Mouse (Mus musculus): ENCODE results near the gene Psmb3. TPM values are rescaled to one million over a fixed set of nuclear protein-coding genes. Genes with fewer than 3 reads are reported as not detected.
"Not testable (repeated sequence)": the region's sequence is repeated elsewhere in the genome, so short reads cannot be mapped to it uniquely, and the experiment has no call there.

Gene Psmb3
- polyA plus RNA-seq, 1 experiment from 2014 or later, result 475 TPM

GRCm38 (mm10) chr11:97734810-97735209 lies 31.6 kb downstream of the Psmb3 start:
- ATAC-seq (replicated peaks; ENCODE audit: low FRiP score); H3K9me3 ChIP-seq (replicated peaks); H3K4me3 ChIP-seq (replicated peaks); H3K27ac ChIP-seq; H3K9ac ChIP-seq; H3K4me2 ChIP-seq; H3K27me3 ChIP-seq: not testable (repeated sequence)
- peaks cover 12% of the 10 kb centered on the region for H3K4me1 ChIP-seq
- 83% methylated on average over 5 of the region's 5 CpGs for WGBS
- H3K36me3 ChIP-seq, result peaks cover 33% of the 10 kb centered on the region

- no peak overlapping the region for H3K4me3 ChIP-seq (replicated peaks)
- no peaks in the 10 kb centered on the region for H3K9me3 ChIP-seq (replicated peaks)
- no peaks in the 10 kb centered on the region for H3K27me3 ChIP-seq
- 88% methylated on average over 5 of the region's 5 CpGs for whole genome bisulfite sequencing
- H3K27ac ChIP-seq, result no peak overlapping the region
- ATAC-seq (replicated peaks; ENCODE audit: low FRiP score), result no peak
- peaks cover 26% of the 10 kb centered on the region for H3K4me1 ChIP-seq
- no peak overlapping the region for H3K9ac ChIP-seq
- H3K36me3 ChIP-seq, result peaks cover 18% of the 10 kb centered on the region
- H3K4me2 ChIP-seq, result no peak overlapping the region
Measured at GRCm38 (mm10) chr11:97736645-97737044, 33.4 kb downstream of the Psmb3 start.

GRCm38 (mm10) chr11:97737600-97737999 lies 34.4 kb downstream of the Psmb3 start:
- H3K36me3 ChIP-seq, result peaks cover 8% of the 10 kb centered on the region; the same call in 1 of the 2 replicates
- peaks cover 33% of the 10 kb centered on the region for H3K4me1 ChIP-seq
- WGBS, result 71% methylated on average over 4 of the region's 4 CpGs
- H3K27ac ChIP-seq, result 0 out of 2 replicates have a peak overlapping the region, but pooled peaks have one; percentile 9
- H3K9me3 ChIP-seq (replicated peaks), result no peaks in the 10 kb centered on the region
- no peak overlapping the region for H3K4me2 ChIP-seq
- ATAC-seq (replicated peaks; ENCODE audit: low FRiP score), result no peak
- H3K4me3 ChIP-seq (replicated peaks), result no peak overlapping the region
- H3K27me3 ChIP-seq, result no peaks in the 10 kb centered on the region
- H3K9ac ChIP-seq, result no peak overlapping the region

- no peak overlapping the region for H3K27ac ChIP-seq
- H3K9me3 ChIP-seq (replicated peaks), result no peaks in the 10 kb centered on the region
- no peak for ATAC-seq (replicated peaks; ENCODE audit: low FRiP score)
- no peak overlapping the region for H3K4me3 ChIP-seq (replicated peaks)
- 0 out of 2 replicates have a peak, but pooled peaks cover 4% of the 10 kb centered on the region for H3K36me3 ChIP-seq
- H3K9ac ChIP-seq, result no peak overlapping the region
- H3K27me3 ChIP-seq, result no peaks in the 10 kb centered on the region
- WGBS, result 61% methylated on average over 6 of the region's 6 CpGs
- peaks cover 41% of the 10 kb centered on the region for H3K4me1 ChIP-seq
- no peak overlapping the region for H3K4me2 ChIP-seq
Measured at GRCm38 (mm10) chr11:97738703-97739102, 35.5 kb downstream of the Psmb3 start.

GRCm38 (mm10) chr11:97739155-97739554 lies 36.0 kb downstream of the Psmb3 start:
- Histone ChIP-seq H3K36me3 (0 out of 2 replicates have a peak, but pooled peaks cover 4% of the 10 kb centered on the region), H3K27ac (0 out of 2 replicates have a peak overlapping the region, but pooled peaks have one; percentile 78), H3K9me3 (replicated peaks) (no peaks in the 10 kb centered on the region), H3K4me3 (replicated peaks) (no peak overlapping the region), H3K4me1 (peaks cover 38% of the 10 kb centered on the region), H3K4me2 (no peak overlapping the region), H3K27me3 (no peaks in the 10 kb centered on the region), H3K9ac (no peak overlapping the region)
- 96% methylated on average over 3 of the region's 3 CpGs for WGBS
- ATAC-seq (replicated peaks; ENCODE audit: low FRiP score), result no peak

- ATAC-seq (replicated peaks; ENCODE audit: low FRiP score), result no peak
- peak overlapping the region; percentile 78 for H3K27ac ChIP-seq
- WGBS, result 24% methylated on average over 7 of the region's 7 CpGs
- H3K36me3 ChIP-seq, result 0 out of 2 replicates have a peak, but pooled peaks cover 4% of the 10 kb centered on the region
- H3K9ac ChIP-seq, result 0 out of 2 replicates have a peak overlapping the region, but pooled peaks have one; percentile 7
- H3K27me3 ChIP-seq, result no peaks in the 10 kb centered on the region
- no peaks in the 10 kb centered on the region for H3K9me3 ChIP-seq (replicated peaks)
- no peak overlapping the region for H3K4me3 ChIP-seq (replicated peaks)
- H3K4me1 ChIP-seq, result peaks cover 36% of the 10 kb centered on the region
- H3K4me2 ChIP-seq, result peak overlapping the region; percentile 43
Measured at GRCm38 (mm10) chr11:97740190-97740589, 37.0 kb downstream of the Psmb3 start.

GRCm38 (mm10) chr11:97742157-97742556 lies 39.0 kb downstream of the Psmb3 start:
- Histone ChIP-seq H3K36me3 (peaks cover 18% of the 10 kb centered on the region), H3K4me3 (replicated peaks) (no peak overlapping the region), H3K9me3 (replicated peaks) (no peaks in the 10 kb centered on the region), H3K4me2 (no peak overlapping the region), H3K4me1 (peaks cover 38% of the 10 kb centered on the region), H3K27me3 (no peaks in the 10 kb centered on the region), H3K9ac (no peak overlapping the region), H3K27ac (no peak overlapping the region)
- ATAC-seq (replicated peaks; ENCODE audit: low FRiP score), result no peak
- WGBS, result 89% methylated on average over 5 of the region's 5 CpGs

GRCm38 (mm10) chr11:97742591-97742990 lies 39.4 kb downstream of the Psmb3 start:
- Histone ChIP-seq H3K9me3 (replicated peaks) (no peaks in the 10 kb centered on the region), H3K27me3 (no peaks in the 10 kb centered on the region), H3K4me1 (peaks cover 38% of the 10 kb centered on the region), H3K27ac (no peak overlapping the region), H3K4me2 (peak overlapping the region; percentile 84), H3K4me3 (replicated peaks) (peak overlapping the region; percentile 80), H3K9ac (no peak overlapping the region), H3K36me3 (peaks cover 22% of the 10 kb centered on the region)
- no peak for ATAC-seq (replicated peaks; ENCODE audit: low FRiP score)
- WGBS, result 81% methylated on average over 9 of the region's 9 CpGs

GRCm38 (mm10) chr11:97743423-97743822 lies 40.2 kb downstream of the Psmb3 start:
- no peak for ATAC-seq (replicated peaks; ENCODE audit: low FRiP score)
- peak overlapping the region; percentile 80 for H3K4me3 ChIP-seq (replicated peaks)
- H3K36me3 ChIP-seq, result peaks cover 31% of the 10 kb centered on the region
- no peaks in the 10 kb centered on the region for H3K27me3 ChIP-seq
- peaks cover 38% of the 10 kb centered on the region for H3K4me1 ChIP-seq
- H3K4me2 ChIP-seq, result peak overlapping the region; percentile 84
- H3K27ac ChIP-seq, result peak overlapping the region; percentile 87
- no peaks in the 10 kb centered on the region for H3K9me3 ChIP-seq (replicated peaks)
- 30% methylated on average over 9 of the region's 9 CpGs for WGBS
- H3K9ac ChIP-seq, result peak overlapping the region; percentile 78

- H3K4me3 ChIP-seq (replicated peaks), result peak within 1 kb of the TSS; percentile 80
- peak; percentile 37; the same call in 1 of the 2 replicates for ATAC-seq (replicated peaks; ENCODE audit: low FRiP score)
- peak within 1 kb of the TSS; percentile 96 for H3K27ac ChIP-seq
- H3K4me1 ChIP-seq, result peaks cover 38% of the 10 kb centered on the region
- 0% methylated on average over 60 of the region's 63 CpGs for WGBS
- H3K4me2 ChIP-seq, result peak within 1 kb of the TSS; percentile 84
- H3K27me3 ChIP-seq, result no peaks in the 10 kb centered on the region
- peak within 1 kb of the TSS; percentile 81 for H3K9ac ChIP-seq
- no peaks in the 10 kb centered on the region for H3K9me3 ChIP-seq (replicated peaks)
- peaks cover 33% of the 10 kb centered on the region for H3K36me3 ChIP-seq
Measured at GRCm38 (mm10) chr11:97744063-97744717, 41.0 kb downstream of the Psmb3 start, which contains the start of gene Pip4k2b. TSS of gene Pip4k2b (minus strand) at chr11:97744704.

- Histone ChIP-seq H3K27ac (peak overlapping the region; percentile 96), H3K4me2 (peak overlapping the region; percentile 84), H3K9me3 (replicated peaks) (no peaks in the 10 kb centered on the region), H3K9ac (peak overlapping the region; percentile 81), H3K27me3 (no peaks in the 10 kb centered on the region), H3K36me3 (peaks cover 39% of the 10 kb centered on the region), H3K4me1 (peaks cover 36% of the 10 kb centered on the region), H3K4me3 (replicated peaks) (peak overlapping the region; percentile 80)
- under 1% methylated on average over 57 of the region's 57 CpGs for WGBS
- peak; percentile 98 for ATAC-seq (replicated peaks; ENCODE audit: low FRiP score)
Measured at GRCm38 (mm10) chr11:97744718-97745330, 41.6 kb downstream of the Psmb3 start.

- H3K36me3 ChIP-seq, result peaks cover 44% of the 10 kb centered on the region
- no peaks in the 10 kb centered on the region for H3K27me3 ChIP-seq
- no peak overlapping the region for H3K27ac ChIP-seq
- H3K9ac ChIP-seq, result 0 out of 2 replicates have a peak overlapping the region, but pooled peaks have one; percentile 1
- WGBS, result 9% methylated on average over 13 of the region's 13 CpGs
- ATAC-seq (replicated peaks; ENCODE audit: low FRiP score), result peak; percentile 10; the same call in 1 of the 2 replicates
- peaks cover 31% of the 10 kb centered on the region for H3K4me1 ChIP-seq
- no peaks in the 10 kb centered on the region for H3K9me3 ChIP-seq (replicated peaks)
- H3K4me2 ChIP-seq, result peak overlapping the region; percentile 57
- peak overlapping the region; percentile 80 for H3K4me3 ChIP-seq (replicated peaks)
Measured at GRCm38 (mm10) chr11:97745331-97745721, 42.1 kb downstream of the Psmb3 start.
